Mouse (Mus musculus): ENCODE results near the gene Psap.

The Psap gene

DNA sequence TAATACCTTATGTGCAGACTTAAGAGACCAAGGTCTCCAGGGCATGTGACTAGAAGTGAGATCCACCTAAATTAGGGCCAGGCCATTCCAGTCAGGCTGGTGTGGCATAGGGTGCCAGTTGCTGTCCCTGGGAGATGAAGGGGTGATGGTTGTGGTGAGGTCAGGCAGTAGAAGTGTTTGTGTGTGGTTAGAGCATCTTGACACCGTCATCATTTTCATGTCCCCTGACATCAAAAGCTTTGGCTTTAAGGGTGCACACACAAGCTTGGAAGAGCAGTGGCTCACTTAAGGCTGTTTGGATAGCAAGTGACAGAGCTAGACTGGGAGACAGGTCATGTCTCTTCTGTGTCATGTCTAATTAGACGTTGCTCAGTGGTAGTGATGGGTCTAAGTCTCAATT is 10.3 kb downstream of the Psap start:
- DNase-seq (ENCODE audit: low read depth, low spot score), result no peak

- DNase-seq (ENCODE audit: low read depth, low spot score), result no peak
Measured at GRCm38 (mm10) chr10:60289216-60289615, 11.8 kb downstream of the Psap start.

GRCm38 (mm10) chr10:60290026-60290738 is 12.8 kb downstream of the Psap start:
- no peak for DNase-seq (ENCODE audit: low read depth, low spot score)

- DNase-seq (ENCODE audit: low read depth, low spot score), result no peak
Measured at GRCm38 (mm10) chr10:60290739-60291110, 13.3 kb downstream of the Psap start.

- DNase-seq (ENCODE audit: low read depth, low spot score), result no peak
Measured at GRCm38 (mm10) chr10:60292209-60292608, 14.8 kb downstream of the Psap start.

DNA sequence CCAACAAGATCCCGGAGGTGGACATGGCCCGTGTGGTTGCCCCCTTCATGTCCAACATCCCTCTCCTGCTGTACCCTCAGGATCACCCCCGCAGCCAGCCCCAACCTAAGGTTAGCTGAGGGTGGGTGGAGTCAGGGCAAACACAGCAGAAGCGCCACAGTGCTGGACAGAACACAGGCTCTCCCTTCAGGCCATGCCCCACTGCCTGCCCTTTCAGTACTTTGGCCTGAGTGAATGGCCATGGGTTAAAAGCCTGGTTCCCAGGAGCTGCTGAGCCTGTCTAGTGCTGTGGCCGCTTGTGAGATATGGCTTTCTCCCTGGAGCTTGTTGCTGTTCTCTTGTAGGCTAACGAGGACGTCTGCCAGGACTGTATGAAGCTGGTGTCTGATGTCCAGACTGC is 17.2 kb downstream of the Psap start:
- no peak for DNase-seq (ENCODE audit: low read depth, low spot score)

DNA sequence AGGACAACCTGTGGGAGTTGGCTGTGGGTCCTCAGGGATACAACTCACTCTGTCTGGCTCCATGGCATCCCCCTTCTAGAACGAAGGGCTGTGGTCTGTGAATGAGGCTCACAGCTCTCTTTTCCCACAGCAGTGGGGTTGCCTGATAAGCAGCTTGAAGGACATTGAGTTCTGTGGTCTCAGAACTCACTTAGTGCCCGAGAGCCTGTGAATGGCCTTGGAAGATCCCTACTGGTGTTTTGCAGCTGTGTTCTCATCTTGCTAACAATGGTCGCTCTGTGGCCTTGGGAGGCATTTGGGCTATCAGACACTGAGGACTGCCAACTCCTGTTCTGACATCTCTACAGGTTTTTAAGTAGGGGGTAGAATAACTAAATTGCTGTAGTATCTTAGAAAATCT is 17.9 kb downstream of the Psap start:
- DNase-seq (ENCODE audit: low read depth, low spot score), result no peak

GRCm38 (mm10) chr10:60296027-60296426 is 18.6 kb downstream of the Psap start:
- no peak for DNase-seq (ENCODE audit: low read depth, low spot score)

- DNase-seq (ENCODE audit: low read depth, low spot score), result no peak
Measured at GRCm38 (mm10) chr10:60299636-60300035, 22.2 kb downstream of the Psap start.

DNA sequence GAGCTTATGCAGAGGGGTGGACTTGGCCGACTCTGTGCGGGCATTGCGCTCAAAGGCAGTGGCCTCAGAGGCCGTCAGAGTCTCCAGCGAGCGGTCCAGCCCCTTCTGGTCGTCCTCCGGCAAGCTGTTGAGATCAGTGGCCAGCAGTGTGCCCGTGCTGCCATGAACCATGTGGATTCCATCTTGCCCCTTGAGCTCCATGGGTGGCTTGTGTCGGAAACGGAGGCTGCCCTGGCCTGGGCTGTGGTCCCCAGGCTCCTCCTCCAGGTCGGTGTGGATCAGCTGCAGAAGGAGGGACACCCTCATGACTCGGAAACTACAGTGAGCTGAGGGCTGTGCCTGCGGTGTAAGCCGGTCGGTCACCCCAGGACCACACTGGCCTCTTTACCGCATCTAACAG is 26.0 kb downstream of the Psap start:
- DNase-seq (ENCODE audit: low read depth, low spot score), result no peak

DNA sequence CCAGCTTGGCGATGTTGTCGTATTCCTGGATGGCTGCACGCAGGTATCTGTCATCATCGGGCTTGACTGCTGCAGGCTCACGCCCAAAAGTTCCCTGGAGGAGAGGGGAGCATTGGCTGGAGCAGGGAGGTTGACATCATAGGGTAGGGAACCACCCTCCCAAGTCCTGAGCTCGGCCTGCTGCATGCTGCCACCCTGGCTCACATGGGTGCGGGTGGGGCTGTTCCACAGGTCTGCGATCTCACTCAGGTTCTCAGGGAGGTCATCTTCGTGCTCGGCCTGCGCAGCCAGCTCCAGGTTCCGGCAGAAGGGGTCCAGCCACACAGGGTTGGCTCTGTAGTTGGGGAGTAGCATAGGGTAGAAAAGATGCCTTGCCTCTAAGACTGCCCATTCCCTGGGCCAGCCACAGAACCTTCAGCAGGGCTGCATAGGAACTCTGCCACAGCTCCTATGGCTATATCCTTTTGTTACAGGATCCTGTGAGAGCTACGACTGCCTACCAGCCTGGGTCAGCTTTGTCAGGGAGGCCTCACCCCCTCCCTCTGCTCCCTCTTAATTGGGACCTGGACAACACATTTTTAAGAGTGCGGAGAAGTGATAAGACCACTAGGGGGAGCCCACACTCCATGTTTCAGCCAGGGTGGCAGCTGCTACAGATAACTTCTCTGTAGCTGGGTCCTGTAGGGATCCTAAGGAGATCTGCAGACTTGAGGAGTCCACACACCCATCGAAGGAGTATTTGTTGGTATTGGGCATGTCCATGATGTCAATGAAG is 27.6 kb downstream of the Psap start:
- DNase-seq (ENCODE audit: low read depth, low spot score), result peak; percentile 87

- DNase-seq (ENCODE audit: low read depth, low spot score), result no peak
Measured at GRCm38 (mm10) chr10:60310629-60311028, 33.2 kb downstream of the Psap start.

DNA sequence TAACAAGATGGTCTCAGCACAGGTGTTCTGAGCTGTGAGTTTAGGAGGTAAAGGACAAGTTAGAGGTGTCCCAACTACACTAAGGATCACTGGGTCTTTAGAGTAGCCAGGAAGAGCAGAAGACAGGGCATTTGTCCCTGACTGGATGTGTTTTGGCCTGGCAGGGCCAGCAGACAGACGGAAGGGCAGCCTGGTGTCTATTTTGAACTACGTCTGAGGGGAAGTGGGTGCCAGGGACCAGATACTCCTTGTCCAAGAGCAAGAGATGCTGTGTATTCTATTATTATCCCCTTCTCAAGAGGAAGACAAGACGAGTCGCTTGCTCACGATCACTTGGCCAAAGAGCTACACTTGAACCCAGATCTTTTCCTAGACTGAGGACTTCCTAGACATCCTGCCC is 36.2 kb downstream of the Psap start:
- DNase-seq (ENCODE audit: low read depth, low spot score), result no peak

DNA sequence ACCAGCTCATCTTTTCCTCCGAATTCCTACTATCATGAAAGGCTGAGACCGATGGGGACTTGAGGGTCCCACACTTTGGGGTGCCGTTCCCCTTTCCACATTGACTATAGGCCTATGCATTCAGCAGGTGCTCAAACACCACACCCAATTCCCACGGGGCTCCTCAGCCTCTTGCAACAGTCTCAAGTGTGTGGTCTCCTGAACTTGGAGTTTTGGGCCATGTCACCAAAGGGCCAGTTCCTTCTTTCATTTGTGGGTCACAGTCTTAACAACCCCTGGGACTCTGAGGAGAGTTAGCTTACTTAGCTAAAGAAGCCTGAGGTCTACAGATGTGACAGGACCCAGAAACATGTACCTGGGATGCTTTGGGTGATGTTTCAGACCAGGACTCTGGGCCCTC is 38.7 kb downstream of the Psap start:
- DNase-seq (ENCODE audit: low read depth, low spot score), result no peak

DNA sequence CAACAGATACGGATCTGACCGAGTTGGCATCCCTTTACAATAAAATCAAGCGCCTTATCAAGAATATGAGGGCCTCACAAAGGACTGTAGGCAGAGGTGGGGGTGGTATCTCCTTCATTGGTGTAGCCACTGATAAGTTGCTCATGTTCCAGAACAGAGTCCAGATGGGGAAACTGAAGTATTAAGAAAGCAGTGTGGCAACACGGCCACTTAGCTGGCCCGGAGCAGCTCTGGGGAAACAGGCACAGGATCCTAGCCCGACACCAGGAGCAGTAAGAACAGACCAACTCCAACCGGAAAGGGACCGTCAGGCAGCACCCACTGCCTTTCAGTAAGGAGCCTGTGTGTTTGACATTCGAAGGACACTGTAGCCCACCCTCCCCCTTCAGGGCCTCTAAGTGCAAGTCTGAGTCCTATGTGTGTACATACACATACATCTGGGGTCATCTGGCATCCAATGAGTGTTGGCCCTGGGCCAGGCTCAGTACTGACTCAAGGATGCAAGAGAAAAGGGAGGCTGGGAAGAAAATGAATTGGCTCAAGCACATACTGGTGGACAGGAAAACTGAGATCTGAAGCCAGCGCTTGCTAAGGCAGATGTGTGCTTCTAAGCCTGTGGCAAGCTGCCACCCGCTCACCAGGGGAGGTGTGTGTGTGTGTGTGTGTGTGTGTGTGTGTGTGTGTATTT is 51.7 kb downstream of the Psap start:
- DNase-seq (ENCODE audit: low read depth, low spot score), result no peak

GRCm38 (mm10) chr10:60334583-60334982 is 57.2 kb downstream of the Psap start:
- DNase-seq (ENCODE audit: low read depth, low spot score), result no peak

GRCm38 (mm10) chr10:60335021-60335420 is 57.6 kb downstream of the Psap start:
- DNase-seq (ENCODE audit: low read depth, low spot score), result no peak

DNA sequence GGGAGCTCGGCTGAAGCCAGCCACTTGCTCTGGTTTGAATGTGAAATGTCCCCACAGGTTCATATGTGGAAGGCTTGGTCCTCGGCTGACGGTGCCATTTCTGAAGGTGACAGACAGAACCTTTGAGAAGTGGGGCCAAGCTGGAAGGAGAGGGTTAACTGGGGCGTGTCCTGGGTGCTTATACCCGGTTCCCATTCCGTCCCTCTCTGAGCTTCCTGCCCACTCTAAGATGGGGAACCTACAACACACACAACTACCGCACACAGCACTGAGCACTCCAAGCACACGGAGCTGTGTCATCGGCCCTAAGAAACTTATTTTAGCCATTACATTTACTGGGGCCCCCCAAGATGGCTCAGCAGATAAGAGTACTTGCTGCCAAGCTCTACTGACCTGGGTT is 64.1 kb downstream of the Psap start:
- DNase-seq (ENCODE audit: low read depth, low spot score), result no peak

GRCm38 (mm10) chr10:60344111-60344510 is 66.7 kb downstream of the Psap start:
- no peak for DNase-seq (ENCODE audit: low read depth, low spot score)

DNA sequence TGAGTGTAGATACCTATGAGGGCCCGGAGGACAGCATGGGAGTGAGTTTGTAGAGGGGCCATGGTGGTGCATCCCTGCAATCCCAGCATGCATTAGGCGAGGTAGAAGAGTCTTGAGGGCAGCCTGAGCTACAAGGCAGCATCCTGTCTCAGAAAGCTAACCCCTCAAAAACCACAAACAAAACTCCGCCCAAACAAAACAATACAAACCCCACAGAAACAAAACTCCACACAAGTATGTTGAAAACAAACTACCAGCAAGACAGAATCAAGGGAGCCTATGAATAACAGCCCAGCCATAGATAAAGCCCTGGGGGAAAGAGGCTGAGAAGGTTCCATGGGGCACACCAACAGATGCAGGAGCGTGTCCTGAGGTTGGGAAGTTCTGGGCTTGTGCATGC is 68.6 kb downstream of the Psap start:
- no peak for DNase-seq (ENCODE audit: low read depth, low spot score)

DNA sequence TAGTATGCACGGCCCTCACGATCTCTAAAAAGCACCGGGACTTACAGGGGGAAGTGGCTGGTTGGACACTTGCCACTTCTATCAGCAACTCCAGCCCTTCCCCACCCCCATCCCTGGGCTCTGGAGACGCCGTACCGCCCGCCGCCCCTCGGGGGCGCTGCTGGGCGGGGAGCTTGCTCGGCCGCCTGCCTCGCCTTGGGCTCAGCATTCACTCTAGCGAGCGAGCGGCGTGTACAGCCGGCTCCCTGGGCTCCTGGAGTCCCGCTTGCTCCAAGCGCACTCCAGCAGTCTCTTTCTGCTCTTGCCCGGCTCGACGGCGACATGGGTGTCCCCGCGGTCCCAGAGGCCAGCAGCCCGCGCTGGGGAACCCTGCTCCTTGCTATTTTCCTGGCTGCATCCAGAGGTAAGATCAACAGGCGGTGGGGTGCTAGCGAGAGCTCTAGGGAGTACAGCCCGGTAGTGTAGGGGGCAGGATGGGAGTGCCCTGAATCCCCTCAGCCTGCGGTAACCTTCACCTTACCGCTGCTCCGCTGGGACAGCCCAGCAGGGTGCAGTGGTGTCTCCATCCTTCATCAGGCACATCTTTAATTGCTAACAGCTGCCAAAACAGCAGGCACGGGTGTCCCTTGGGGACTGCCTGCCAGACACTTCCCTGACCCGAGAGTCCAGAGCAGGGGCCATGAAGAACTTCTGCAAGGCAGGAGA is 69.4 kb downstream of the Psap start, which contains the start of gene Vsir:
Gene Vsir, plus strand, starts transcription at position 151 of the 705 bp plus-strand sequence.
- DNase-seq (ENCODE audit: low read depth, low spot score), result peak; percentile 81
